Comparison of ENCODE assay signal across 9 mouse cellular contexts in genomic region chr2:58175392-58176291, GRCm38 (mm10). TPM values are rescaled to one million over a fixed set of nuclear protein-coding genes. Genes with fewer than 3 reads are reported as not detected.
DNase-seq lines count a peak whose midpoint lies in the region; ATAC-seq lines count a peak whose summit lies in the region.
"Had no signal": no experiment of that assay in that cellular context is flagged by ENCODE, and none has a peak within 500 bp of the region (broad histone marks: within the 10 kb centered on the region; RNA-seq: fewer than 3 reads in every experiment).

No protein-coding gene starts in this region.

- no peaks in the 10 kb centered on the region for H3K36me3 ChIP-seq in heart, embryonic 14.5 days (ENCODE audit: control insufficient read depth, insufficient read depth, low read length)
- no peaks in the 10 kb centered on the region for H3K36me3 ChIP-seq in heart, embryonic 11.5 days (ENCODE audit: control insufficient read depth, insufficient read depth, low read length)
- no peaks in the 10 kb centered on the region for H3K36me3 ChIP-seq in heart, embryonic 16.5 days (ENCODE audit: control insufficient read depth, insufficient read depth)
- H3K36me3 ChIP-seq in lung, embryonic 15.5 days = no peaks in the 10 kb centered on the region
- no peaks in the 10 kb centered on the region for H3K36me3 ChIP-seq in embryonic facial prominence, embryonic 10.5 days (replicated peaks)
- H3K36me3 ChIP-seq: stomach, embryonic 15.5 days had no signal

- DNase-seq in brain, adult 2 months (ENCODE audit: low read depth, low spot score) = peak; percentile 73
- DNase-seq in embryonic facial prominence, embryonic 10.5 days (ENCODE audit: low spot score) = no peak
- DNase-seq in right cerebral cortex, postnatal 4 days = no peak
- no peak for DNase-seq in thymus, postnatal 4 days

- peaks cover 3 to 14% of the 10 kb centered on the region in 2 experiments; a peak in 3 of 4 replicates for H3K4me1 ChIP-seq in heart, embryonic 14.5 days (ENCODE audit: control insufficient read depth in 2 of 2, insufficient read depth in 2 of 2, low read length in 2 of 2)
- H3K4me1 ChIP-seq in heart, embryonic 11.5 days (ENCODE audit: control insufficient read depth, insufficient read depth, low read length) = no peaks in the 10 kb centered on the region
- peaks cover 19% of the 10 kb centered on the region for H3K4me1 ChIP-seq in heart, embryonic 16.5 days (ENCODE audit: control insufficient read depth, insufficient read depth, low read length)
- H3K4me1 ChIP-seq in lung, embryonic 15.5 days = peaks cover 13% of the 10 kb centered on the region
- H3K4me1 ChIP-seq in embryonic facial prominence, embryonic 10.5 days = no peaks in the 10 kb centered on the region
- H3K4me1 ChIP-seq: stomach, embryonic 15.5 days had no signal

- no peak overlapping the region for H3K9ac ChIP-seq in heart, embryonic 14.5 days (ENCODE audit: low read length)
- no peak overlapping the region for H3K9ac ChIP-seq in heart, embryonic 11.5 days (ENCODE audit: low read depth, low read length)
- no peak overlapping the region for H3K9ac ChIP-seq in heart, embryonic 16.5 days (ENCODE audit: low read length)
- H3K9ac ChIP-seq in lung, embryonic 15.5 days = no peak overlapping the region
- H3K9ac ChIP-seq: stomach, embryonic 15.5 days had no signal

- WGBS in heart, embryonic 14.5 days = 48% methylated on average over 8 of the region's 8 CpGs
- 76% methylated on average over 8 of the region's 8 CpGs for WGBS in heart, embryonic 11.5 days (ENCODE audit: insufficient replicate concordance)
- WGBS in heart, embryonic 16.5 days = 41% methylated on average over 8 of the region's 8 CpGs
- 55% methylated on average over 8 of the region's 8 CpGs for WGBS in lung, embryonic 15.5 days
- WGBS in embryonic facial prominence, embryonic 10.5 days = 90% methylated on average over 8 of the region's 8 CpGs

- H3K9me3 ChIP-seq in heart, embryonic 14.5 days (ENCODE audit: control insufficient read depth, low read length) = no peaks in the 10 kb centered on the region
- H3K9me3 ChIP-seq in heart, embryonic 11.5 days (replicated peaks; ENCODE audit: control insufficient read depth, low read length) = no peaks in the 10 kb centered on the region
- no peaks in the 10 kb centered on the region for H3K9me3 ChIP-seq in heart, embryonic 16.5 days (replicated peaks; ENCODE audit: control insufficient read depth, low read length)
- no peaks in the 10 kb centered on the region for H3K9me3 ChIP-seq in lung, embryonic 15.5 days
- H3K9me3 ChIP-seq in embryonic facial prominence, embryonic 10.5 days = no peaks in the 10 kb centered on the region
- H3K9me3 ChIP-seq: stomach, embryonic 15.5 days had no signal

- H3K27ac ChIP-seq in heart, embryonic 14.5 days (replicated peaks in 1 of 2; ENCODE audit: control insufficient read depth in 1 of 2, insufficient read depth in 1 of 2, low read depth in 2 of 2, low read length in 2 of 2) = peak overlapping the region; percentile 24 to 39; a peak in 2 of 4 replicates
- no peak overlapping the region for H3K27ac ChIP-seq in heart, embryonic 11.5 days (ENCODE audit: low read depth, low read length)
- H3K27ac ChIP-seq in heart, embryonic 16.5 days (ENCODE audit: low read length) = peak overlapping the region; percentile 22
- peak overlapping the region; percentile 42 for H3K27ac ChIP-seq in lung, embryonic 15.5 days
- H3K27ac ChIP-seq in embryonic facial prominence, embryonic 10.5 days (replicated peaks) = no peak overlapping the region
- H3K27ac ChIP-seq: stomach, embryonic 15.5 days had no signal

- no peak for ATAC-seq in heart, embryonic 14.5 days (ENCODE audit: insufficient number of reproducible peaks, insufficient read depth, low FRiP score, low read depth)
- no peak for ATAC-seq in heart, embryonic 11.5 days (replicated peaks; ENCODE audit: insufficient number of reproducible peaks, low FRiP score, low TSS enrichment)
- no peak for ATAC-seq in heart, embryonic 16.5 days (replicated peaks; ENCODE audit: extremely low read depth, insufficient read depth, low FRiP score)
- no peak; the same call in 1 of the 2 replicates for ATAC-seq in lung, embryonic 15.5 days (ENCODE audit: borderline replicate concordance, extremely low read depth, low FRiP score, low TSS enrichment)

- no peaks in the 10 kb centered on the region for H3K27me3 ChIP-seq in heart, embryonic 14.5 days (ENCODE audit: control insufficient read depth, insufficient read depth, low read length)
- no peaks in the 10 kb centered on the region for H3K27me3 ChIP-seq in heart, embryonic 11.5 days (ENCODE audit: control insufficient read depth, insufficient read depth, low read length)
- no peaks in the 10 kb centered on the region for H3K27me3 ChIP-seq in heart, embryonic 16.5 days (ENCODE audit: control insufficient read depth, insufficient read depth, low read length)
- H3K27me3 ChIP-seq in lung, embryonic 15.5 days = no peaks in the 10 kb centered on the region
- H3K27me3 ChIP-seq in embryonic facial prominence, embryonic 10.5 days (replicated peaks; ENCODE audit: low read depth, poor library complexity, severe bottlenecking) = no peaks in the 10 kb centered on the region
- H3K27me3 ChIP-seq: stomach, embryonic 15.5 days had no signal

- H3K4me3 ChIP-seq in heart, embryonic 14.5 days (ENCODE audit: control insufficient read depth in 1 of 2, insufficient read depth in 1 of 2, low read depth in 1 of 2, low read length in 2 of 2) = no peak overlapping the region
- H3K4me3 ChIP-seq in heart, embryonic 11.5 days (ENCODE audit: low read depth, low read length) = no peak overlapping the region
- H3K4me3 ChIP-seq in heart, embryonic 16.5 days (ENCODE audit: low read length) = no peak overlapping the region
- no peak overlapping the region for H3K4me3 ChIP-seq in lung, embryonic 15.5 days
- no peak overlapping the region for H3K4me3 ChIP-seq in embryonic facial prominence, embryonic 10.5 days
- H3K4me3 ChIP-seq: stomach, embryonic 15.5 days had no signal

- H3K4me2 ChIP-seq in heart, embryonic 14.5 days (ENCODE audit: low read length) = no peak overlapping the region; the same call in 1 of the 2 replicates
- no peak overlapping the region for H3K4me2 ChIP-seq in heart, embryonic 11.5 days
- no peak overlapping the region for H3K4me2 ChIP-seq in heart, embryonic 16.5 days (ENCODE audit: low read depth, low read length)
- no peak overlapping the region for H3K4me2 ChIP-seq in lung, embryonic 15.5 days
- H3K4me2 ChIP-seq: stomach, embryonic 15.5 days had no signal

RNA-seq across cellular contexts. Expression of gene Cytip, which starts 19.7 kb away (rescaled TPM):
- polyA plus RNA-seq in heart, embryonic 14.5 days (2014; fragmentation: Nextera tagmentation; extraction: Ambion mirVana) = 0.47 and 0.94 TPM in 2 replicates
- polyA plus RNA-seq in heart, embryonic 11.5 days (2014; fragmentation: Nextera tagmentation; extraction: Ambion mirVana) = 0.20 TPM in 1 of 2 replicates, not detected in the other
- polyA plus RNA-seq in heart, embryonic 16.5 days (2015; fragmentation: Nextera tagmentation; extraction: Ambion mirVana) = 3.1 and 5.1 TPM in 2 replicates
- polyA plus RNA-seq in lung, embryonic 15.5 days (2015; fragmentation: Nextera tagmentation; extraction: Ambion mirVana) = 2.6 and 4.0 TPM in 2 replicates
- 0.15 and 0.80 TPM in 2 replicates for polyA plus RNA-seq in embryonic facial prominence, embryonic 10.5 days (2016; fragmentation: Nextera tagmentation; extraction: Ambion mirVana)

Comparison
In these comparisons a context has a peak if more than half of its experiments do, and no peak if none do; other contexts are left out.
1. H3K27ac ChIP-seq: peak in heart, embryonic 14.5 days (2 of 2), heart, embryonic 16.5 days (single experiment) and lung, embryonic 15.5 days (single experiment); none in heart, embryonic 11.5 days (single experiment) and embryonic facial prominence, embryonic 10.5 days (single experiment).